Mouse (Mus musculus): ENCODE measurements at regions not wholly inside any gene's neighbourhood (a gene's known extent, or its start where the extent isn't known, plus 50 kb on each side); places are given as distances from the start of the nearest gene placed in this dataset.

DNA sequence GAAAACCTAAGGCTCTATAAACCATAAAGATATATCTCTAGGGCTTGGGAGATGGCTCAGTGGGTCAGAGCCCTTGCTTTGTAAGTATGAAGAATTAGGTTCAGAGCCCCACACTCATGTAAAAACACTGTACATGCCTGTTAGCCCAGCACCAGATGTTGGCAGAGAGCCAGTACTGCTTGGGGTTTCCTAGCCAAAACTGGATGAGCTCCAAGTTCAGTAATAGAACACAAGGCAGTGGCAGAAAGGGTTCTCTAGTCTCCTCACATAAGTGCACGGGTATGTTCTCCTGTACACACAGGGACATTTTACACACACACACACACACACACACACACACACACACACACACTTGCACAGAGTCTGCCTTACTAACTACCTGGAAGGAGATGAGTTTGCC, 95.1 kb upstream of the Serpine2 start:
- no peak for TF ChIP-seq CTCF (IDR thresholded peaks at IDR 0.05)
- Histone ChIP-seq H3K4me3 (no peak overlapping the region), H3K27ac (no peak overlapping the region)
- DNase-seq: peak; percentile 42
- intact Hi-C loops (cut with DNase I): no loop called here

GRCm38 (mm10) chr1:79944231-79944630, 83.3 kb upstream of the Serpine2 start:
- H3K4me3 ChIP-seq: no peak overlapping the region
- H3K27ac ChIP-seq: no peak overlapping the region
- no peak for DNase-seq
- TF ChIP-seq CTCF (IDR thresholded peaks at IDR 0.05): no peak
- intact Hi-C loops (cut with DNase I): no loop called here

DNA sequence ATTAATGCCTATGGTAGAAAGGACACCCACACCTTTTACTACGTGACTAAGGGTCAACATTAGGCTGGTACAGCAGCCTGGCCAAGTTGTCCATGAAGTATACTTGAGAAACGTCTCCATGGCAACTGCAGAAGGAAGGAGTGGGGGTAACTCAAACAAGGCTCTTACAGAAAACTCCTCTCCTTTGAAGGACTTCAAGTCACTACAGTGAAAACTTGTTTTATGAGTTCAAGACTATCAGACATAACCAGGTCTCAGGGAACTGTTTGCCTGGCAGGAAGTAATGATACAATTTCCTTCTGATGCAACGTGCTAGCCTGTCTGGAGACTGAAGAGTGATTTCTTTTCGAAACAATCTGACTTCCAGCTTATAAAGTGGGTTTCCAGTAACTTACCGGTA, 71.5 kb upstream of the Serpine2 start:
- intact Hi-C loops (cut with DNase I): no loop called here
- no peak for TF ChIP-seq CTCF (IDR thresholded peaks at IDR 0.05)
- Histone ChIP-seq H3K4me3 (no peak overlapping the region), H3K27ac (no peak overlapping the region)
- no peak for DNase-seq

DNA sequence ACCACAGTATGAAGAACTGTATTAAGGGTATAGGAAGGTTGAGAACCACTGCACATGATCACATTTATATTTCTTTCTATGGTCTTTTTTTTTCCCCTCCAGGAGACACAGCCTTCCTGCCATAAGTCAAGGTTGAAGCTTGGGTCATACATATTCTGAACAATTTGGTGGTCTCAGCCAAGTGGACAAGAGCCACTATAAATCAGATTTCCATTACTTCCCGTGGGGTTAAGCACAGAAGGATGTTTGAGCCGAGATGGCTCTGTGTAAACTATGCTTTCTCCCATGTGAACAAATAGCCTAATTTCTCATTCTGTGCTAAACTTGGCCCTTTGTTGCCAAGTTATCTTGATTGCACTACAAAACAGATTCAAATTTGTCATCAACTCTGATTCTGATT, 66.8 kb upstream of the Serpine2 start:
- intact Hi-C loops (cut with DNase I): no loop called here
- H3K27ac ChIP-seq: no peak overlapping the region
- no peak overlapping the region for H3K4me3 ChIP-seq
- no peak for DNase-seq
- no peak for TF ChIP-seq CTCF (IDR thresholded peaks at IDR 0.05)

DNA sequence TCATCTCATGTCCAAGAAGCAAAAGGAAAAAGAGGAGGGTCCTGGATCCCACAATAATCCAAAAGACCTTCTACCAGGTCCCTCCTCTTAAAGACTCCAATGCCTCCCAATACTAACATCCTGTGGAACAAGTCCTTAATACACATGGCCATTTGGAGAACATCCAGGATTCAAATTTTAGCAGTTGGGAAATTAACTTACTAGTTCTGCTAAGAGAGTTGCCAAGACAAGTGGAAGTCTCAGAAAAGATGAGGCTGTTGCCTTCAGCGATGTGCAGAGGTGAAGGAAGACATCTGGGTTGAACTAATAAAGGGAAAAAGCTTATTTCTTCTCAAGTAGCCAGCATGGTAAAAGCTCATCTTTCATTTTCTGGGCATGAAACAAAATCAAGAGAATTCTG, 64.8 kb upstream of the Serpine2 start:
- TF ChIP-seq CTCF (IDR thresholded peaks at IDR 0.05): no peak
- intact Hi-C loops (cut with DNase I): no loop called here
- Histone ChIP-seq H3K4me3 (no peak overlapping the region), H3K27ac (no peak overlapping the region)
- no peak for DNase-seq

DNA sequence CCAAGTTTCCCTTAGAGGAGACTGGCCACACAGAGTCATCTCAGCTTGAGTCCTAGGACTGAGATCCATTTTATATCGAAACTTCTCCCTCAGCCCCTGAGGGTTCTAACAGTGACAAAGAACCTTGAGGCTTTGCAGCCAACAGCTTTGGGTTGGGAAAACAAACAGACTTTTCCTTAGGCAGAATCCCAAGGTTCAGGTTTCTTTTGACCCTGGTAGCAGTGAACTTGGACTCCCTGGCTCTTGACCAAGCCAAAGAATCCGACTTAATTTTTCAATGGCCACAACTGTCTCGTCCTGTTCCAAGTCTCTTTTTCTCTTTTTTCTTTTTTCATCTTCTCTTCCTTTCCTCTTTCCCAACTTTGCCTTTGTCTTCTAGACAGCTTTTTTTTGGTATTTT, 60.9 kb upstream of the Serpine2 start:
- Histone ChIP-seq H3K27ac (no peak overlapping the region), H3K4me3 (no peak overlapping the region)
- no peak for TF ChIP-seq CTCF (IDR thresholded peaks at IDR 0.05)
- intact Hi-C loops (cut with DNase I): no loop called here
- peak; percentile 29 for DNase-seq

DNA sequence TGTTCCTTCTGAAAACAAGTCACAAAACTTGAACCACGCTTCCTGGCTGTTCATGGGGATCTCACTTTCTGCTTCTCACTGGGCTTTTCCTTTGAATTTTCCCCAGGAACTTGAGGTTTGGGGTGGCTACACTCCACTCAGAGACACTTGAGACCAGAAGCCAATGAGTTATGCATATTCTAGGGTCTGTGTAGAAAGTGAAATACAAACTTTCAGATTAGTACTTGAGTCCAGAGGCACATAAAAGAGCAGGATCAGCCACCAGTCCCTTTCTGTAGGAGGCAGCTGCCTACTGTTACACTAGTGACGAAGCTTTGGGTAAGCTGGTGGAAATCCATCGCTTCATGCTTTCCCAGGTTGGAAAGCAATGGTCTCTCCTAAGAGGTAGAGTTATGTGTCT, 60.4 kb upstream of the Serpine2 start:
- no peak for TF ChIP-seq CTCF (IDR thresholded peaks at IDR 0.05)
- H3K4me3 ChIP-seq: no peak overlapping the region
- DNase-seq: no peak
- intact Hi-C loops (cut with DNase I): no loop called here
- no peak overlapping the region for H3K27ac ChIP-seq

DNA sequence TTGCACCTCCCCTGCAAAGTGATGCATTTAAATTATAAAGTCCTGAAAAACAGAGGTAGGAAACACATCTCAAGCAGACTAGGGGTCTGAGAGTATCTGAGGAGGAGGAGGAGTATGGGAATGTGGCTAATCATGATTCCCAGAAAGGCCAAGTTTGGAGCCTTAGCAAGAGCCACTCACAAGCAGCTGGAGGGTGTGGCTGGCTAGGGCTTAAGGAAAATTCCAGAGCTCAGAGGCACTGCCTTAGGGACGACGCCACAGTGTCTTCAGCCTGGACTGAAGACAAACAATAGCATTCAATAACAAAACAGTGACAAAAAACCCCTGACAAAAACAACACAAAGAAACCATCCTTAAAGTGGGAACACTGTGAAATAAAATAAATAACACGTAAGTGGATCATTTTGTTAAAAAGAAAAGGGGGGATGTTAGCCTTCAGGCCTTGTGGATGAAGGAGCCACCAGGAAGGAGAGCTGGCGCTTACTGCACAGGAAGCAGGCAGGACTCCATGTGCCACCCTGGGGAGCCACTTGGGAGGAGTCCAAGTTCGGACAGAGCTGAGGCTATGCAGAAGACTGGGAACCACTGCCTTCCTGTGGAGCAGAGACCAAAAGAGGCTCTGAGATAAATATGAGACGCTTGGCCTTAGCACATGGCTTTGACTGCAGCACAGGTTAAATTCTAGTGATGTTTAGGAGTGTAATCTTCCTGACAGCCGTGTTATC, 56.6 kb upstream of the Serpine2 start:
- TF ChIP-seq CTCF (IDR thresholded peaks at IDR 0.05): no peak
- Histone ChIP-seq H3K27ac (peak overlapping the region; percentile 57), H3K4me3 (no peak overlapping the region)
- intact Hi-C loops (cut with DNase I): no loop called here
- peak; percentile 83 for DNase-seq
